Mouse (Mus musculus): Measurements from ENCODE around the gene Lypd8.
"Not testable (repeated sequence)": the region's sequence is repeated elsewhere in the genome, so short reads cannot be mapped to it uniquely, and the experiment has no call there.

Gene Lypd8

DNA sequence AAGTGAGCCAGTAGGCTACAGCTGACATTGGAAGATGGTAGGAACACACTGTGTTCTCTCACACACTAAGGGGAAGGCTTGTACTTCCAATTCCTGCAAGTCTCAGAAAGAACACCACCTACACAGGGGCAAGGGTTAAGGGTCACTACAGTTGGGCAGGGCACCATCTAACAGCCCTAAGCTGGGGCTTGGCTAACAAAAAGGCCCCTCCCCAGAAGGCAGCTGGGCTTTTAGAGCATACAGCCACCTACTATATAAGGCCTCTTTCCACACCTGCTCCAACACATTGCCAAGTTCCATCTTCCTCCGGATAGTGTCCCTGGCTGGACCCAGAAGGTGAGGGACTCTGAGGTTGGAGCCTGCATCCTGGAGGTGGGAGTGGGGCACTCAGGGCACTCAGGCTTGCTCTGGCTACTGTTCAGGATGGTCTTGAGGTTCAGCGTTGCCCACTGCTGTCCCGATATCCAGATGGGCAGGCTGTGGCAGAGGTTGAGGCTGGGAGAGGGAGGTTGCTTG lies at the start of gene Lypd8:
TSS of gene Lypd8 (plus strand) at position 281 of the 516 bp plus-strand sequence.
- no peak for DNase-seq

DNA sequence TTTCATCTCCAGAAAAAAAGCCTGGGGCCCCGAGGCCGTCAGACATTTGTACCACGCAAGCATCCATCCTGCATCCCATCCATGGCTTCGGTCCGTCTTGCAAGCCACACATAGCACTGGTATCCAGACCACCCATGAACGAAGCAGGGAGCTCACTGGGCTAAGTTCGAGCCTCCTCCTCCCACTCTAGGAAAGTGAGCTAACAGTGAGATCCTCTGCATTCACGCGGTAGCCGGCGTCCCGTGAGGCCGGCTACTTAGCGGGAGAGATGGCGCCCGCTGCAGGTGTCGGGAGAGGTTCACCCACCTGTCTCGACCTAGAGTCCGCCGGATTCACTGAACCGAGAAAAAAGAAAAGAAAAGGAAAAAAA lies 49.0 kb upstream of the Lypd8 start:
- no peak for DNase-seq

DNA sequence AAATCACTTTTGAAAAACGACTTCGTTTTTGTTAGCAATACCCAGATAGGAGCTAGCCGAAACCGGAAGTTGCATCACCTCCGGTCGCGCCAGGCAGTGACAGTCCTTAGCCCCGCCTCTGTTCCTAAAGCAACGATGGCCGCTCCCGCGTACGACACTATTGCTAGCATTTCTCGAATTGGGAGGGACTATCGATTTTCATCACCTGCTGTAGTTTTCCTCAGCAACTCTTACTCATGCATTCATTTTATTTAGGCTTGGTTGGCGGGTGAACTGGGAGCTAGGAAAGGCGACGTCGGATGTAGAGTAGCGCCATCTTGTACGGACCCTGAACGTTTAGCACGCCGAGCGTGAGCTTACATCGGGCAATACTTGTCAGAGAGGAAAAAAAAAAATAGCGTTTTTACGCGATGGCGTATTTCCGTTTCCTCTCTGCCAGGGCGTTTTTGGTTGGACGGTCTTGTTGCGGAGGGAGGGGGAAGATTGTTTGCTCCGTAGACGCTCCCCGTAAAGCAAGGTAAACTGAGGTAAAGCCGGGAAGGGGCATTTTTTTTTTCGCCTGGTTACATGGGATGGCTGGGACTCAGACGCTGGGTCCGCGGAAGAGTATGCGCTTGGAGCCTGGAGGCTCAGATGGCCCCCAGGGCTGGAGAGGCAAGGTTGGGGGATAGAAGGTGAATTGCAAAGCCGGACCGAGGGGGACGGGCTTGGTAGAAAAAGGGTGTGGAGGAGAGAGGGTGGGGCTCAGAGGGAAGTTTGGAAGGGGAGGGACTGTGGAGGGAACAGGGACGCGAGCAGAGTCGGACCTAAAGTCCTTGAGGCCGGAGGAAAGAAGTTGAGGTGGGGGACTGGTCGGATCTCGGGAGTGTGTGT lies 48.3 kb upstream of the Lypd8 start, which contains the start of the genes Zfp672 and Sh3bp5l:
TSS of gene Zfp672 (minus strand) at position 64 of the 873 bp plus-strand sequence.
TSS of gene Sh3bp5l (plus strand) at position 449 of the 873 bp plus-strand sequence.
- peak; percentile 90 for DNase-seq

DNA sequence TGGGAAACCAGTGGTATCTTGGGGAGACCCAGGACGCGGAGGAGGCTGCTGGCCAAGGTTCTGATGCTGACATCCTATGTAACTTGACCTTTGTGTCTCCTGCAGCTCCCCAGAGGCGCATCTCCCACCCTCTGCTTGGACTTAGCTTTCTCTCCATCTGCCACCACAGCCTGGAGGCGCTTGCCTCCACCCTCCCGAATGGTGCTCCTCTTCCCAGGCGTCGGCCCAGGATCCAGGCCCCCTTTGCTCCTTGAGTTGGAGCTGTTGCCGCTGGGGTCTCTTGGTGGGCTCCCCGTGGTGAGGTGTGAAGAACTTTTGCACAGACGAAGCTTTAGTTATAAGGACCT lies 47.7 kb upstream of the Lypd8 start:
- no peak for DNase-seq

DNA sequence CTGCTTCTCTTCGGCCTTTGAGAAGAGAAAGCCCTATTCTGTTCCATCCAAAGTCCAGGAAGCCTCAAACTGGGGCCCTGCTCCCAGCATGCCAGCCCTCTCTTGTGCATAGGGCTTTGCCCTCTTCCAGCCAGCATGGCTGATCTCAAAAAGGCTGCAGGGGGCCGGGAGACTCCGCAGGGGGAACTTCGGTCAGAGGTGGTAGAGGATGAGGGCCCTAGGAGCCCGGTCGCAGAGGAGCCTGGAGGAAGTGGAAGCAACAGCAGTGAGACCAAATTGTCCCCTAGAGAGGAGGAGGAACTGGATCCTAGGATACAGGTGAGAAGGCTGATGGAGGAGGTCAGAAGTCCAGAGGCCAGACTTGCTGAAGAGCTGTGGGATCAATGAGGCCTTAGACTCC lies 47.3 kb upstream of the Lypd8 start:
- no peak for DNase-seq

DNA sequence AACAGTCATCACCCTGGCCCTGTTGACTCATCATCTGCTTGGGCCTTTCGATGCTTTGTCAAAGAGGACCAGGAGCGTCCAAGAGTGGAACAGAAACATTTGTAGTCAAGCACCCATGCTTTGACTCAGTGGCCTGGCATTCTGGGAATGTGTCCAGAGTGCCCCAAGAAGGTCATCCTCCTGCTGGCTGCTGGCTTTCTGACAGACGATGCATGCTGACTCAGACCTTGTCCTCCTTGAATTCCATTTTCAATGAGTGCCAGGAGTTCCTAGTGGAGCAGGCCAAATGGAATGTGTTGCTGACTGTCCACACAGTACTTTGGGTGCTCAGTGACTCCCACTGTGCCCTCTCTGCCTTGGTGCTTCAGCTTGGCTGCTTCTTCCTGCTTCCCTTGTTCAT lies 44.1 kb upstream of the Lypd8 start:
- DNase-seq, result no peak

DNA sequence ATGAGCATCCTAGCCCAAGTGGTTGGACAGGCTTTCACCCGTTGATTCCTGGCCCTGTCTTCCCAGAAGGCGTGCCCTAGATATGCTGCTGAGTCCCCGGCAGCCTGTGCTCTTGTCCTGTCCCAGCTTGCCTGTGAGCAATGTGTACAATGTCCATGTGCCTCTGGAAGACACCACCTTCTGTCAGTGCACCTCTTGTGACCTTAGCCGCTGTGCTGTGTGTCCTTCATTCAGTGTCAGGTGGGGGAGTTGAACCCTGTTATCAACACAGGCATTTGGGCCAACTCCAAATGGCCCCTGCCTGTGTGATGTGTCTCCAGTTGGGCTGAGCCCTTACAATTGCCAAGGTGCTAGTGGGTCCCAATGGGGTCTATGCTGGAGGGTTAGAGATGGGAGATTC lies 32.1 kb upstream of the Lypd8 start:
- DNase-seq, result no peak

DNA sequence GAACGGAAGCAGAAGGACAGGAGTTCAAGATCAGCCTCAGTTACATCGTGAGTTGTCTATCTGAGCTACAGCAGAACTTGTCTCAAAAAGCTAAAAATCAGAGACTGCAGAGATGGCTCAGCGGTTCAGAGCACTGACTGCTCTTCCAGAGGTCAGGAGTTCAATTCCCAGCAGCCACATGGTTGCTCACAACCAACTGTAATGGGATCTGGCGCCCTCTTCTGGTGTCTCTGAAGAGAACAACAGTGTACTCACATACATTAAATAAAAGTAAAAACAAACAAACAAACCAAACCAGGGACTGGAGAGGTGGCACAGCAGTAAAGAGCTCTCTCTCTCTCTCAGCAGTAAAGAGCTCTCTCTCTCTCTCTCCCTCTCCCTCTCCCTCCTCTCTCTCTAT lies 28.2 kb upstream of the Lypd8 start:
- no peak for DNase-seq

DNA sequence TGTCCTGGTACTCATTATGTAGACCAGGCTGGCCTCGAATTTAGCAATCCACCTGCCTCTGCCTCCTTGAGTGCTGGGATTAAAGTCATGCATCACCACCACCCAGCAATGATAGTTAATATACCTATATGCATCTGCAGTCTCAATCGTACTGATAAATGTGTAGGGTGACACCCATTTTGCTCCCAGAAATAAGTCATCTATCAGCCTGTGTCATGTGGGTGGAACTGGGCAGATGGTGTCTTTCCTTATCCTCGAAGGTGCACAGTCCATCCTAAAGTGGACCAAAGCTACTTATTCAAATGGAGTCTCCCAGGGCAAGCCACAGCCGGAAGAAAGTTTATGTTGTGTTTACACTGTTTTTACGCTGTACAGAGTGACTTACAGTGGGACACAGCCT lies 27.7 kb upstream of the Lypd8 start:
- DNase-seq, result no peak

DNA sequence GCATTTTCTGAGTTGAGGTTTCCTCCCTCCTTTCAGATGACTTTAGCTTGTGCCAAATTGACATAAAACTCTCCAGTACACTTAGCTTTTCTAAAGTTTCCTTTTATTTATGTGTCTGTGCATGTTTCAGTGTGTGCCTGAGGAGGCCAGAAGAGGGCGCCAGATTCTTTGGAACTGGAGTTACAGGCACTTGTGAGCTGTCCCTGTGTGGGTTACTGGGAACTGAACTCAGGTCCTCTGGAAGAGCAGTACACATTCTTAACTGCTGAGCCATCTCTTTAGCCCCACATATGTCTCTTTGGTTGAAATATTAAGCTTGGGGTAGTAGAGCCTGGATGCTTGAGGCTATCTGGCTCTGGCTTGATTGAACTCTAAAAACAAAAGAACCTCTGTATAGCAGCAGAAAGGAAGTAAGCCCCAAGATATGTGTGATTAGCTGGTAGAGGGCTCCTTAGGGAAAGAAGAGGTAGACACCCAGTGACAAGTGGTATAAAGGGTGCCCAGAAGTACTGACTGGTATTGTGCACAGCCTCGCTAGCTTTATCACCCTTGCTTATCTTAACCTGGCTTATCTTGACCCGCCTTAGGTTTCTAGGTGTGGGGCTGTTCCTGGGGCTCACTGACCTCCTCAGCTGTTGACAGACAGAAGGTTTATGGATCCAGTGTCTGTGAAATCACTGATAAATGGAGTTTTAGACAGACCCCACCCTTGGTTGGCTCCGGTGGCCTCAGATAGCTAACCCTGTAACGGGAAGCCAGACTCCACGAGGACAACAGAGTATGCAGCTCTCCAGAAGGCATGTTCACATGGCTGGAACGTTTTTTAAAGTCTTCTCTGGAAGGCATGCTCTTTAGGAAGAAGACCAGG lies 25.9 kb upstream of the Lypd8 start:
- DNase-seq, result no peak

DNA sequence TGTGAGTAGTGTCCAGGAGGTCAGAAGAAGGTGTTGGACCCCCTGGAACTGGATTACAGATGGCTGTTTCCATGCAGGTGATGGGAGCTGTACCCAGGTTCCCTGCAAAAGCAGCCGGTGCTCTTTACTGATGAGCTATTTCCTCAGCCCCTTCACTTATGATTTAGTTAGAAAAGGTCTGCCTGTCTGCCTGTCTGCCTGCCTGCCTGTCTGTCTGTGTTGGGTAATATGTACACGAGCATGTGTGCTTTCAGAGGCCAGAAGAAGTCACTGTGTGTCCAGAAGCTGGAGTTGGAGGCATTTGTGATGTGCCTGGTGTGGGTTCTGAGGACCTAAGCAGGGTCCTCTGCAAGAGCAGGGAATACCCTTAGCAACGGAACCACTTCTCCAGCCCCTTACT lies 25.1 kb upstream of the Lypd8 start:
- no peak for DNase-seq

DNA sequence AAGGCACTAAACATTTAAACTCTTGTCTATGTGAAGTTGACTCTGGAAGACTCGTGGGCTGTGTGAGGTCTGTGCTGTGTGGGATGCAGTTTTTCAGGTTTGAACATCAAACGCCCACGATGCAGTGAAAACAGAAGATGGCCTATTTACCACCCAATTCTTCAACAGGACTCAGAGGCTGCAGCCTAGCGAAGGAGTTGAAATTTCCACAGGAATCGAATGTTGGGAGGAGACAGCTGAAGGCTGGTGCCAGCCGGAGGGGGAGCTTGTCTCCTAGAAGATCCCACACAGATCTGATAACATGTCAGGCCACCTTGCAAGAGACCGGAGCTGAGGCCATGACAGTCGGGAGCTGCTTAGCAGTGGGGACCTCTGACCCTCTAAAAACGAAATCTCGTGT lies 24.4 kb upstream of the Lypd8 start:
- DNase-seq, result no peak

DNA sequence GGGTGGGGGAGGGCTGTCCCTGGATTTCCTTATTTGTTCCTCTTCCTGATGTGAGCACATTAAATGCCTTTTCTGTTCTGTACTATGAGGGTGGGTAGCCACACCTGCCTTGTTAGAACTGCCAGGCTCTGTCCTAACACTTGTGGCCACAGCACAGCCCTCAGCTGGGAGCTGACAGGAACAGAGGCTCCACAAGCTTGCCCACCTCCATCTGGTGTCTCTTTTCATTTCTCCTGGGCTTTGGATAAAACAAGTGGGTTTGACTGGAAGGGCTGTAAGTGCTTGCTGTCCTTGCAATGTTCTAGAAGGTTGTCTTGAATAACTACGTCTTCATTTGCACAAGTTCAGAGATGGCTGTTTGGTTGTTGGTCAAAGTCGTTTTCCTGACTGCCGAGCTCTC lies 23.9 kb upstream of the Lypd8 start:
- DNase-seq, result no peak

DNA sequence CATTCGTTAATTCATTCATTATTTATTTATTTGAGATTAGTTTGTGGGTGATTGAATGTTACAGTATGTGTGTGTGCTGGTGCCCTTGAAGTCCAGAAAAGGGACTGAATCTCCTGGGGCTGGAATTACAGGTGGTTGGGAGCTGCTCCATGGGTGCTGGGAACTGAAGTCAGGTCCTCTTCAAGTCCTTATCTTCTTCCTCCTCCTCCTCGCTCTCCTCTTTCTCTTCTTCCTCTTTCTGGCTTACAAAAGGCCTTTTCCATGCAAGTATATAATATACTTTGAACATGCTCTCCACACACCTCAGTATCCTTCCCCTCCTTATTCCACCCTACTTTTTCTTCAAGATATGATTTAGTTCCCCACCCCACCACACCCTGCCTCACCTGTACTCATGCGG lies 21.8 kb upstream of the Lypd8 start:
- no peak for DNase-seq

DNA sequence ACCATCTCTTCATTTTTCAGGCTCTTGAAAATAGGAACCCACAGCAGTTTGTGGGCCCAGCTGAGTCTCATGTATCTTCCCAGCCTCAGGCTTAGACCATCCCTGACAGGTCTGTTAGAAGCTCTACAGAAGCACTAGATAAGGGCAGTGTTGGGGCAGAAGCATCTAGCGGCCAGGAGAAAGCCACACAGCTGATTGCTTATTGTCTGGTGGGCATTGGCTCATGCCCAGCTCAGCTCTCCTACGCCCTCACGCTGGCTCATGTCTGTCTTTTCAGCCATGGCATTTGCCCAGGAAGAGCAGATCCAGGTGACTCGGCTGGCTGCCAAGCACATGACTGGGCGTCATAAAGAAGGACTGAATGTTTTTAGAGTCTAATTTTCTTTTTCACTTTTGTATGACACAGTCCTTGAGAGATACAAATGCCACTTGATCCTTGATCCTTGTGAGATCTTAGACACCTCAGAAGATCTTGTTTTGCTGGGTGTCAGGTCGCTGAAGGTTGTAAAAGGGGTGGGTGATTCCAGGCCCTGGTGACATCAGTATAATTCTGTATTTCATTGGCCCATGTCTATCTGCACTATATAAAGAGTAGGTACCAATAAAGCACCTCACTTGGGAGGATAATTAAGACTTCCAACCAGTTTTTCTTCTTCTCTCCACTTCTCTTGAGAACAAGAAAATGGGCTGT lies 20.9 kb upstream of the Lypd8 start:
- no peak for DNase-seq

DNA sequence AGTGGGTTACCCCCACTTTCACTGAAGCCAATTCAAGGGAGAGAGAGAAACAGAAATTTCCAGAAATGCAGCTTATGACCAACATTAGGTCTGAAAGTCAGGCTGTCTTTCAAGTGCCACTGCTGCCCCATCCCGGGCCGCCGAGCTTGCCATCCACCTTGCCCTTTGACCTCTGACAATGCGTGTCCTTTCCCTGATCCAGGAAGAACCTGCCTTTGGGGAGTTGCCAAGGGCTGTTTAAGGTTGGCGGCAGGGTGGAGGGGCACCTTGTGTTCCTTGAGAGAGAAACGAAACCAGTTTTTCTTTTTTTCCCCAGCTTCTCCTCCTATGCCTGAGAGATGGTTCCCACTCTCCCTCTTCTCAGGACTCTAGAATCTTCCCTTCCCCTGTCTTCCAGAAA lies 16.3 kb upstream of the Lypd8 start:
- not testable (repeated sequence) for DNase-seq

DNA sequence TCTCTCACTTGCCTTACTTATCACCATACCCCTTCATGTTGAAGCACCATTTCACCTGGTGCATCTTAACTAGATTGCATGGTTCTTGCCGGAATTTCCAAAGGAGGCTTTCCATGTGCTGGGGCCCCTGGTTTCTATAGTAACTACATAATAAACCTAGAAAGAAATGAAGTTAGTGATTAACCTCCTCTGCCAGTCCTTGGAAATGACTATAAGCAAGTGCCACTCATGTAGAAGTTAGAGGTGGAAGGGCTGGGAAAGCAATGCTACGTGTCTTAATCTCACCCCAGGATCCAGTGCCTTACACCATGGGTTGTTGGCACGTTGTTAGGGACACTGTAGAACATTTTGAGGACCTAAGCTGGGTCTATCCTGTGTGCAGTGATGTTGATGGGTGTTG lies 14.4 kb upstream of the Lypd8 start:
- DNase-seq, result no peak

DNA sequence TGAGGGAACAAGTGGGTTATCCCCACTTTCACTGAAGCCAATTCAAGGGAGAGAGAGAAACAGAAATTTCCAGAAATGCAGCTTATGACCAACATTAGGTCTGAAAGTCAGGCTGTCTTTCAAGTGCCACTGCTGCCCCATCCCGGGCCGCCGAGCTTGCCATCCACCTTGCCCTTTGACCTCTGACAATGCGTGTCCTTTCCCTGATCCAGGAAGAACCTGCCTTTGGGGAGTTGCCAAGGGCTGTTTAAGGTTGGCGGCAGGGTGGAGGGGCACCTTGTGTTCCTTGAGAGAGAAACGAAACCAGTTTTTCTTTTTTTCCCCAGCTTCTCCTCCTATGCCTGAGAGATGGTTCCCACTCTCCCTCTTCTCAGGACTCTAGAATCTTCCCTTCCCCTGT lies 12.7 kb upstream of the Lypd8 start:
- not testable (repeated sequence) for DNase-seq

DNA sequence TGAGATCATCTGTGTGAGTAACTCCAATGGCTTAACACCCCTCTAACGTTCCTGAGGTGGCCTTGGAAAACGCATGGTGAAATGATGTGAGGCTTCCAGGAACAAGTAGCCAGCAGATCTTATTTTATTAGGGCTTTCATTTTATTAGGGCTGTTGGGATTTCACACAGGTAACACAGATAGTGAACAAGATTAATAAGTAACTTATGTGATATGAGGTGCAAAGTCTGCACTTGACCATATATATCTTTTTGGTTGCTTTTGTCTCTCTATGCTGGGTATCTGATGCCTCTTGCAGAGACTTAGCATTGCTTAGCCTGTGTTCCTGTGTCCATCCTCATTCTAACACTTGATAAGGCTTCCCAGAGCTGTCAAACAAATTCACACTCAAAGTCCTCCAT lies 1.6 kb upstream of the Lypd8 start:
- DNase-seq, result no peak

DNA sequence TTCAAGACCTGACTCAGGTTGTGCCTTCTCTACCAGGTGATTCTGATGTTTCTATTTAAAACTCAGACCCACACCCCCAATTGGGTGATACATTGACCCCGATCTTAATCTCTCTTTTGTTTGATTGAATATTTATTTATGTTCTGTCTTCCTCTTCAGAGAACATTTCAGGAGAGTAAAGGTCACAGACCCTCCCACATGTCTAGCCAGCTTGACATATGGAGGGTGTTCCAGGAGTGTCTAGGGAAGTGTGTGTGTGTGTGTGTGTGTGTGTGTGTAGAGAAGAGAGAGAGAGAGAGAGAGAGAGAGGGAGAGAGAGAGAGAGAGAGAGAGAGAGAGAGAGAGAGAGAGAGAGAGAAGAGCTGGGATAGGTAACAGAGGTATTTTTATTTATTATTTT lies 1.2 kb upstream of the Lypd8 start:
- DNase-seq, result no peak

DNA sequence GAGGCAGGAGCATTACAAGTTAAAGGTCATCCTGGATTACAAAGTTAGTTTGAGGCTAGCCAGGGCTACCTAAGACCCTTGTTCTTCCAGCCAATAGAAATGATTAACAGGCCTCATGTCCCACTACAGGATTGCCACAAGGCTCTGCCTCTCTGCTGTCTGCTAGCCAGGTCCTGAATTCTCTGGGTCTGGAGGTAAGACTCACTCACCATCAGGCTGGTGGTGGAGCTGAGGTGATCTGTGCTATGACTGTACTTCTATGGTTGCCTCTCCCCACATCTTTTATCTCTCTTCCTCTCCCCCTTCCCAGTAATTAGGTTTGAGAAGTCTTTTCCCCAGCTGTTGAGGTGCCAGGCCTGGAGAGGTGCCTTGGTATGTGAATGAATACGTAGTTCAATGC lies 673 bp downstream of the Lypd8 start:
- DNase-seq, result no peak

DNA sequence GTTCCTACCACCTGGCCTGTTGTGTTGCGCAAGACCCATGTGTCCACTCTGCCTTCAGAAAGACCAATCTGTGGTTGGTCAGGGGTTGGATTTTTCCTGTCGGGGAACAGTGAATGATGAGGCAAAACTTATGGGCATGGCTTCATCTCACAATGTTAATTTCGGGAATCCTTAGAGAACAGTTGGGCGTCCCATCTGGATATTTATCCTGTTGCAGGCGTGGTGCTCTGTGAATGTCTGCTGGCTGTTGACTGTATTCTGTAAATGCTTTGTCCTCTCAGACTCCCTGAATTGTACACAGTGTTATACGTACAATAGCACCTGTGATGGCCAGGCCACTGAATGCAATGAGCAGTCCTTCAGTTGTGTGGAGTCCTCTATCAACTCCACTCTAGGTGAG lies 3.6 kb downstream of the Lypd8 start:
- DNase-seq, result no peak

DNA sequence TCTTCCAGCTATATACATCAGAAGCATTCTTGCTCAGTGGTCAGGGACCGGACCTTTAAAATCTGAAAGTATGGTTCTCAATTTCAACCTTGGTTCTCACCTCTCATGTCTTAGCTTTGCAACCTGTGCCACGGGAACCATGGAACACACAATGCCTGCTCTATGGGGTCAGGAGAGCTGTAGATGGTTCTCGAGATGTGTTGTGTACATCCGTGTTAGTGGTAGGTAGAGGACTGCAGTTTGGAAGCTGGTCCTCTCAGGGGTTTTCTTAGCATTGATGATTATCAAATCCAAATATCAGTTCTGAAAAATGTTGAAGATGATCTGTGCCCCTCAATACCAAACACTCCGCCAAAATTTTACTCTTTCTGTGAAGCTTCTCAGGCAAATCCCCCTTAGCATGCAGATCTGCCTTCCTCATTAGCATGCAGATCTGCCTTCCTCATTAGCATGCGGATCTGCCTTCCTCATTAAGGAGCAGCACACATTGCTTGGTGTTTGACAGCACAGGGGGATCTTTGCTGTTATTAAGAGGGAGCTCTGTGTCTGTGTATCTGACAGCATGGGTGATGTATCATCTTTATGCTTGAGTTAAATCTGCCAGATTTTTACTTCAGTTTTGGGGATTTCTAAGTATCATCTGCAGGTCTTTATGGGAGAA lies 21.3 kb downstream of the Lypd8 start:
- no peak for DNase-seq

Data from right cerebral cortex, postnatal 25 days (tissue).